Mouse (Mus musculus) layer of hippocampus, adult 9-10 months (tissue): Measurements from ENCODE around the gene Gm21488.
"Not testable (repeated sequence)": the region's sequence is repeated elsewhere in the genome, so short reads cannot be mapped to it uniquely, and the experiment has no call there.

ENCODE experiments used
- DNase-seq: peaks from one replicate; pipeline ENCODE4 v3.0.0; 2022; ENCODE audit warnings: low spot score

The Gm21488 gene

GRCm38 (mm10) chrY:27521820-27522219 is at the start of gene Gm21488:
Gm21488 (minus strand) TSS chrY:27521920.
- not testable (repeated sequence) for DNase-seq
